Mouse (Mus musculus) ES-E14 (cell line): ENCODE results near the gene Ctxn1. TPM values are rescaled to one million over a fixed set of nuclear protein-coding genes. Genes with fewer than 3 reads are reported as not detected.

ENCODE experiments used
- DNase-seq: peaks from one replicate; pipeline ENCODE4 v3.0.0-alpha.2; 2013; ENCODE audit warnings: low read depth, low spot score
- H3K27ac ChIP-seq: 2 replicates; pipeline ENCODE4 v1.5.1; 2012; ENCODE audit warnings: low read depth, mild to moderate bottlenecking, low read length, moderate library complexity, mixed read lengths; ENCODE audit not compliant: poor library complexity, insufficient read depth, severe bottlenecking
- H3K36me3 ChIP-seq: 2 replicates; pipeline ENCODE4 v1.6.1; 2012; ENCODE audit warnings: mild to moderate bottlenecking, low read length, moderate library complexity, mixed read lengths; ENCODE audit not compliant: control insufficient read depth, poor library complexity, insufficient read depth, severe bottlenecking
- H3K4me1 ChIP-seq, 2 experiments: fragments of 150-350 bp in 1 of 2; sonication (generic) in 1 of 2; 2 replicates each; pipeline ENCODE4 v1.6.1; 2012; ENCODE audit warnings: low read length in 2 of 2, mild to moderate bottlenecking in 1 of 2, mixed read lengths in 1 of 2; ENCODE audit not compliant: control insufficient read depth in 2 of 2, insufficient read depth in 2 of 2, poor library complexity in 1 of 2
- H3K4me3 ChIP-seq, 2 experiments: fragments of 150-350 bp in 1 of 2; sonication (generic) in 1 of 2; 2 replicates each; pipeline ENCODE4 v1.5.1; 2012; ENCODE audit warnings: low read length in 2 of 2, low read depth in 1 of 2, mild to moderate bottlenecking in 1 of 2, mixed read lengths in 1 of 2; ENCODE audit not compliant: insufficient read depth in 1 of 2, poor library complexity in 1 of 2, severe bottlenecking in 1 of 2
- H3K9ac ChIP-seq: 2 replicates; pipeline ENCODE4 v1.6.1; 2012; ENCODE audit warnings: low read depth, mild to moderate bottlenecking, low read length, mixed read lengths; ENCODE audit not compliant: poor library complexity, insufficient read depth, severe bottlenecking
- H3K9me3 ChIP-seq: fragments of 150-350 bp; sonication (generic); 2 replicates; pipeline ENCODE4 v1.6.1; 2012; ENCODE audit warnings: low read depth, mild to moderate bottlenecking, low read length; ENCODE audit not compliant: control insufficient read depth, insufficient read depth
- CHD2 ChIP-seq: IDR thresholded peaks from 2 replicates; pipeline ENCODE4 v1.6.1; 2014; ENCODE audit warnings: mild to moderate bottlenecking, low read depth, low read length, inconsistent platforms
- HCFC1 ChIP-seq: IDR thresholded peaks from 2 replicates; pipeline ENCODE4 v1.6.1; 2012; ENCODE audit warnings: low read length, inconsistent platforms, borderline replicate concordance; ENCODE audit not compliant: insufficient read depth
- MAFK ChIP-seq: IDR thresholded peaks from 2 replicates; pipeline ENCODE4 v1.6.1; 2014; ENCODE audit warnings: mild to moderate bottlenecking, low read depth, low read length, inconsistent platforms; ENCODE audit not compliant: insufficient read depth
- ZC3H11A ChIP-seq: IDR thresholded peaks from 2 replicates; pipeline ENCODE4 v1.6.1; 2012; ENCODE audit warnings: low read depth, mild to moderate bottlenecking, inconsistent platforms, low read length, borderline replicate concordance
- ZNF384 ChIP-seq: IDR thresholded peaks from 2 replicates; pipeline ENCODE4 v1.6.1; 2012; ENCODE audit warnings: low read depth, low read length, inconsistent platforms
- in situ Hi-C, 2 experiments: fragments of 600-800 bp; cut with MboI; formaldehyde crosslinking; loops; one replicate each; pipeline ENCODE4 v1.15.1; 2025; ENCODE audit warnings: low sequenced_read_pairs in 2 of 2, inconsistent platforms in 1 of 2; ENCODE audit not compliant: unreplicated experiment in 2 of 2
- total RNA-seq: library from RNA; depleted of rRNA; stranded (reverse); fragments of 300-350 nt; gene quantifications from 2 replicates; pipeline ENCODE4 v1.2.3, GENCODE M21; 2012

Ctxn1 gene
- total RNA-seq, 1 experiment = 3.7 TPM

GRCm38 (mm10) chr8:4265160-4265914 is 6.3 kb upstream of the Ctxn1 start:
- H3K4me1 ChIP-seq = no peaks in the 10 kb centered on the region
- no peak overlapping the region for H3K27ac ChIP-seq
- peaks cover 63% of the 10 kb centered on the region for H3K36me3 ChIP-seq
- H3K9ac ChIP-seq = no peak overlapping the region
- no peaks in the 10 kb centered on the region for H3K9me3 ChIP-seq
- H3K4me3 ChIP-seq = no peak overlapping the region
- in situ Hi-C loops = no loop called here
- DNase-seq = no peak
- TF ChIP-seq MAFK = no peak
- no peak for TF ChIP-seq ZNF384
- TF ChIP-seq CHD2 = no peak
- no peak for TF ChIP-seq HCFC1
- no peak for TF ChIP-seq ZC3H11A

- H3K4me1 ChIP-seq = peaks cover 0 to 3% of the 10 kb centered on the region in 2 experiments; a peak in 2 of 4 replicates
- no peak overlapping the region for H3K4me3 ChIP-seq
- no peak for DNase-seq
- no peak overlapping the region for H3K27ac ChIP-seq
- TF ChIP-seq MAFK (no peak), ZNF384 (no peak), ZC3H11A (no peak), CHD2 (no peak), HCFC1 (no peak)
- no peak overlapping the region for H3K9ac ChIP-seq
- no peaks in the 10 kb centered on the region for H3K9me3 ChIP-seq
- H3K36me3 ChIP-seq = peaks cover 60% of the 10 kb centered on the region
- in situ Hi-C loops = no loop called here
Observed at GRCm38 (mm10) chr8:4263105-4263791, 4.2 kb upstream of the Ctxn1 start.

- no peaks in the 10 kb centered on the region for H3K9me3 ChIP-seq
- H3K4me1 ChIP-seq = peaks cover 3 to 9% of the 10 kb centered on the region in 2 experiments; a peak in 2 of 4 replicates
- no peak overlapping the region for H3K4me3 ChIP-seq
- in situ Hi-C loops = no loop called here
- H3K27ac ChIP-seq = no peak overlapping the region
- peaks cover 36% of the 10 kb centered on the region for H3K36me3 ChIP-seq
- TF ChIP-seq ZC3H11A (no peak), CHD2 (no peak), HCFC1 (no peak), ZNF384 (no peak), MAFK (no peak)
- H3K9ac ChIP-seq = no peak overlapping the region
- DNase-seq = no peak
Observed at GRCm38 (mm10) chr8:4259805-4260170, 714 bp upstream of the Ctxn1 start.

GRCm38 (mm10) chr8:4258678-4259077 is 396 bp downstream of the Ctxn1 start:
- Histone ChIP-seq H3K4me3 (peak overlapping the region; percentile 78 to 92), H3K4me1 (peaks cover 3 to 11% of the 10 kb centered on the region in 2 experiments; a peak in 2 of 4 replicates), H3K36me3 (peaks cover 32% of the 10 kb centered on the region), H3K9me3 (no peaks in the 10 kb centered on the region), H3K9ac (peak overlapping the region; percentile 70), H3K27ac (peak overlapping the region; percentile 30; the same call in 1 of the 2 replicates)
- in situ Hi-C loops = no loop called here
- TF ChIP-seq CHD2 (no peak), MAFK (no peak), ZC3H11A (no peak), ZNF384 (no peak), HCFC1 (no peak)
- peak; percentile 78 for DNase-seq
